Mouse (Mus musculus) forebrain, embryonic 13.5 days (tissue): ENCODE data around the gene Tnfaip3. TPM values are rescaled to one million over a fixed set of nuclear protein-coding genes. Genes with fewer than 3 reads are reported as not detected.

Source experiments
- polyA plus RNA-seq: library from polyadenylated mRNA; unstranded; fragments of >200 nt; fragmentation: Nextera tagmentation; extraction: Ambion mirVana; gene quantifications from 2 replicates; pipeline ENCODE4 v1.2.1, GENCODE M21; 2015

The Tnfaip3 gene
- polyA plus RNA-seq, 1 experiment from 2014 or later: 1.3 TPM

Other genes starting within 250 kb of the Tnfaip3 start
- 0.15 TPM in 1 of 2 replicates, not detected in the other for gene Gm4922, start 228.9 kb downstream of the Tnfaip3 start, polyA plus RNA-seq
- 1.9 and 2.8 TPM in 2 replicates for gene Perp, start 170.6 kb downstream of the Tnfaip3 start, polyA plus RNA-seq